Mouse (Mus musculus) hindbrain, embryonic 12.5 days (tissue): ENCODE measurements around the gene Ccdc181. TPM values are rescaled to one million over a fixed set of nuclear protein-coding genes. Genes with fewer than 3 reads are reported as not detected.
A peak's percentile ranks its signal among the peaks of the same experiment; 100 is the strongest.

Experiments used
- ATAC-seq: fragments of 200-750 bp; cut with Nextera tagmentation; 2 replicates; pipeline ENCODE4 v1.8.0; 2017; ENCODE audit warnings: moderate TSS enrichment; ENCODE audit not compliant: low FRiP score
- H3K27ac ChIP-seq: fragments of 300-500 bp; sonication (generic); 2 replicates; pipeline ENCODE4 v1.5.1; 2016; ENCODE audit warnings: mild to moderate bottlenecking
- H3K27me3 ChIP-seq: fragments of 300-500 bp; sonication (generic); 2 replicates; pipeline ENCODE4 v1.6.1; 2016; ENCODE audit warnings: mild to moderate bottlenecking
- H3K36me3 ChIP-seq: fragments of 300-500 bp; sonication (generic); 2 replicates; pipeline ENCODE4 v1.6.1; 2016; ENCODE audit warnings: mild to moderate bottlenecking
- H3K4me1 ChIP-seq: fragments of 300-500 bp; sonication (generic); 2 replicates; pipeline ENCODE4 v1.6.1; 2016
- H3K4me2 ChIP-seq: fragments of 300-500 bp; sonication (generic); replicated peaks from 2 replicates; pipeline ENCODE4 v1.6.1; 2016; ENCODE audit warnings: mild to moderate bottlenecking
- H3K4me3 ChIP-seq: fragments of 300-500 bp; sonication (generic); 2 replicates; pipeline ENCODE4 v1.5.1; 2016; ENCODE audit warnings: mild to moderate bottlenecking
- H3K9ac ChIP-seq: fragments of 300-500 bp; sonication (generic); 2 replicates; pipeline ENCODE4 v1.6.1; 2016; ENCODE audit warnings: mild to moderate bottlenecking, moderate library complexity
- H3K9me3 ChIP-seq: fragments of 300-500 bp; sonication (generic); replicated peaks from 2 replicates; pipeline ENCODE4 v1.6.1; 2016; ENCODE audit warnings: mild to moderate bottlenecking
- WGBS: fragments of 180-500 bp; shearing (Covaris S2); methylation state at CpG from one replicate; pipeline ENCODE4 v1.1.7; 2016; 5-methylcytosine and 5-hydroxymethylcytosine counted together
- polyA plus RNA-seq: library from polyadenylated mRNA; unstranded; fragments of >200 nt; fragmentation: Nextera tagmentation; extraction: Ambion mirVana; gene quantifications from 2 replicates; pipeline ENCODE4 v1.2.1, GENCODE M21; 2016

Gene Ccdc181
- polyA plus RNA-seq, 1 experiment from 2014 or later = 15.3 TPM

DNA sequence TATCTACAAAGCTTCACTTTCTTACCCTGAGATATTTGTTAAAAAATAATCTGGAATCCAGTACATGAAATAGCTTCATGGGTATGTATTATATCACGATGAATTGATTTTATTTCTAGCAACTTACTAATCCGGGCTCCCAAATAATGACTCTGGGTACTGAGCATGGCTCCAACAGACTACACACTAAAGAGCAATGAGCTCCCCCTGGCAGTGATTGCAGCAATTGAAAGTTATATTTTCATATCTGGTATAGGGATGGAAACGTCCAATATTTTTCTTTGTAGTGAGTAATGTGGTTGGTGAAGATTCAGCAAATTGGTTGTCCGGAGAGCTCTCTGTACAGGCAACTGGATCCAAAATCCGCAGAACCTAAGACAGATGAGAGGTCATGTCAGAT, 16.7 kb downstream of the Ccdc181 start:
- no peaks in the 10 kb centered on the region for H3K4me1 ChIP-seq
- peaks cover 50% of the 10 kb centered on the region for H3K36me3 ChIP-seq
- no peak overlapping the region for H3K27ac ChIP-seq
- H3K27me3 ChIP-seq = no peaks in the 10 kb centered on the region
- H3K4me2 ChIP-seq = no peak overlapping the region
- WGBS = 94% methylated on average over 5 of the region's 5 CpGs
- no peak for ATAC-seq
- H3K9me3 ChIP-seq = no peaks in the 10 kb centered on the region
- no peak overlapping the region for H3K4me3 ChIP-seq
- no peak overlapping the region for H3K9ac ChIP-seq

DNA sequence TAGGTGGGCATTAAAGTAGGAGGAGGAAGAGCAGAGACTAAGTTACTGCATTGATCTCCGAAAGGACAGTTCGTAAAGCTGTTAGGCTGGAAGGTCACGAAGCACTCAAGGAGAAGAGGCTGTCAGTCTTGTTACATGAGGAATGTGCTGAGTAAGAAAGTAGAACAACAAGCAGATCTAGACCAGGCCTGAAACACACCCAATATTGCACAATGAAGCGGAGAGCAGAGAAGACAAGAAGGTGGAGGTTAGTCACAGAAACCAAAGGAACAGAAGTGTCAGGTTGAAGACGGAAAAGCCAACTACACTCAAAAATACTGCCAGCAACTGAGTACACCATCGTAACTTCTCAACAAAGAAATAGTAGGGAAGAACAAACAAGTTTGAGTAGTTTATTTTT, 18.7 kb downstream of the Ccdc181 start:
- Histone ChIP-seq H3K36me3 (peaks cover 65% of the 10 kb centered on the region), H3K27ac (no peak overlapping the region), H3K4me3 (no peak overlapping the region), H3K9me3 (no peaks in the 10 kb centered on the region), H3K27me3 (no peaks in the 10 kb centered on the region), H3K9ac (no peak overlapping the region), H3K4me2 (no peak overlapping the region), H3K4me1 (no peaks in the 10 kb centered on the region)
- 97% methylated on average over 6 of the region's 6 CpGs for WGBS
- ATAC-seq = no peak

DNA sequence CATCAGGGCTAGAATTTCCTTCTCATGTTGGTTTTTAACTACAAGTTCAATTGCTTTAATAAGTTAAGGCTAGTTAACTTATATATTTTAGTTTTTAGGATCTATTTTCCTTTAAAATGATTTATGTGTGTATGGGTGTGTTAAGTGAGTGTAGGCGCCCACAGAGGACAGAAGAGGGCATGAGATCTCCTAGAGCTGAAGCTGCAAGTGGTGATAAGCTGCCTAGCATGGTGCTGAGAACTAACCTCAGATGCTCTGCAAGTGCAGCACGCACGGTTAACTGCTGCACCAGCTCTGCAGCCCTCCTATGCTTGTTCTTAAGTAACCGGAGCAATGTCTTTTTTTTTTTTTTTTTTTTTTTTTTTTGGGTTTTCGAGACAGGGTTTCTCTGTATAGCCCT, 21.1 kb downstream of the Ccdc181 start:
- Histone ChIP-seq H3K4me2 (no peak overlapping the region), H3K4me1 (no peaks in the 10 kb centered on the region), H3K9ac (no peak overlapping the region), H3K9me3 (no peaks in the 10 kb centered on the region), H3K27me3 (no peaks in the 10 kb centered on the region), H3K36me3 (peaks cover 72% of the 10 kb centered on the region), H3K4me3 (no peak overlapping the region), H3K27ac (no peak overlapping the region)
- ATAC-seq = no peak
- 95% methylated on average over 4 of the region's 5 CpGs for WGBS

GRCm38 (mm10) chr1:164301949-164302348, 26.6 kb downstream of the Ccdc181 start:
- Histone ChIP-seq H3K36me3 (peaks cover 51% of the 10 kb centered on the region), H3K27me3 (no peaks in the 10 kb centered on the region), H3K4me3 (no peak overlapping the region), H3K9me3 (no peaks in the 10 kb centered on the region), H3K4me2 (no peak overlapping the region), H3K4me1 (peaks cover 3% of the 10 kb centered on the region), H3K9ac (no peak overlapping the region), H3K27ac (no peak overlapping the region)
- WGBS = 91% methylated on average over 4 of the region's 4 CpGs
- ATAC-seq = no peak

GRCm38 (mm10) chr1:164303821-164304220, 28.4 kb downstream of the Ccdc181 start, which contains the start of gene Nme7:
Gene Nme7 (plus strand): TSS chr1:164304121.
- ATAC-seq = no peak
- 88% methylated on average over 5 of the region's 5 CpGs for WGBS
- H3K4me2 ChIP-seq = no peak within 1 kb of the TSS
- no peaks in the 10 kb centered on the region for H3K27me3 ChIP-seq
- H3K4me3 ChIP-seq = no peak within 1 kb of the TSS
- no peak within 1 kb of the TSS for H3K9ac ChIP-seq
- peaks cover 10% of the 10 kb centered on the region for H3K4me1 ChIP-seq
- no peak within 1 kb of the TSS for H3K27ac ChIP-seq
- H3K9me3 ChIP-seq = no peaks in the 10 kb centered on the region
- peaks cover 37% of the 10 kb centered on the region for H3K36me3 ChIP-seq

- peak within 1 kb of the TSS; percentile 67 for H3K4me3 ChIP-seq
- peaks cover 10% of the 10 kb centered on the region for H3K4me1 ChIP-seq
- H3K9me3 ChIP-seq = no peaks in the 10 kb centered on the region
- H3K4me2 ChIP-seq = peak within 1 kb of the TSS; percentile 77
- peaks cover 9% of the 10 kb centered on the region for H3K36me3 ChIP-seq
- peak; percentile 99 for ATAC-seq
- H3K27me3 ChIP-seq = no peaks in the 10 kb centered on the region
- peak within 1 kb of the TSS; percentile 75 for H3K9ac ChIP-seq
- 1% methylated on average over 35 of the region's 35 CpGs for WGBS
- peak within 1 kb of the TSS; percentile 58 for H3K27ac ChIP-seq
Observed at GRCm38 (mm10) chr1:164307124-164307751, 31.9 kb downstream of the Ccdc181 start, which contains the start of gene Blzf1. Gene Blzf1 (minus strand): TSS chr1:164307489.

DNA sequence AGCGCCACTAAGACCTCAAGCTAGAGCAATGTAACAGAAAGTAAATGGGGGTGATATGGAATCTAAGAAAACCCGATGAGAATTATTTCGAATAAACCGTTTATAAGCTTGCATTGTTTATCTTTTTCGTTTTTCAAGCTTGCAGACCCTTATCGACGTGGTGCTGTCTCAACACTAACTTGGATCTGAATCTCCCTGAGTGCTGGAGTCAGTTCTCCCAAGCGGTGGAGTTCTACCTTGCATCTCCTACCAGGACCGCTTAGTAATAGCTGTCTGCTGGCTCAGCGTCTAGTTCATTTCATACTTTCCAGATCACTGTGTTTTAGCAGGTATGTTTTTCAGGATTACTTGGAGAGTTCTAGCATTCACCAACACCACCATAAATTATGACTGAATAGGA, 32.5 kb downstream of the Ccdc181 start:
- no peak overlapping the region for H3K27ac ChIP-seq
- peaks cover 13% of the 10 kb centered on the region for H3K36me3 ChIP-seq
- 13% methylated on average over 10 of the region's 10 CpGs for WGBS
- no peaks in the 10 kb centered on the region for H3K27me3 ChIP-seq
- peak; percentile 27; the same call in 1 of the 2 replicates for ATAC-seq
- H3K4me2 ChIP-seq = peak overlapping the region; percentile 77
- H3K4me1 ChIP-seq = peaks cover 10% of the 10 kb centered on the region
- peak overlapping the region; percentile 67 for H3K4me3 ChIP-seq
- H3K9ac ChIP-seq = peak overlapping the region; percentile 57
- no peaks in the 10 kb centered on the region for H3K9me3 ChIP-seq

- Histone ChIP-seq H3K4me3 (no peak overlapping the region), H3K27ac (no peak overlapping the region), H3K4me1 (no peaks in the 10 kb centered on the region), H3K4me2 (no peak overlapping the region), H3K9me3 (no peaks in the 10 kb centered on the region), H3K36me3 (peaks cover 19% of the 10 kb centered on the region), H3K9ac (no peak overlapping the region), H3K27me3 (no peaks in the 10 kb centered on the region)
- 96% methylated on average over 5 of the region's 5 CpGs for WGBS
- no peak for ATAC-seq
Observed at GRCm38 (mm10) chr1:164314085-164314484, 38.7 kb downstream of the Ccdc181 start.

DNA sequence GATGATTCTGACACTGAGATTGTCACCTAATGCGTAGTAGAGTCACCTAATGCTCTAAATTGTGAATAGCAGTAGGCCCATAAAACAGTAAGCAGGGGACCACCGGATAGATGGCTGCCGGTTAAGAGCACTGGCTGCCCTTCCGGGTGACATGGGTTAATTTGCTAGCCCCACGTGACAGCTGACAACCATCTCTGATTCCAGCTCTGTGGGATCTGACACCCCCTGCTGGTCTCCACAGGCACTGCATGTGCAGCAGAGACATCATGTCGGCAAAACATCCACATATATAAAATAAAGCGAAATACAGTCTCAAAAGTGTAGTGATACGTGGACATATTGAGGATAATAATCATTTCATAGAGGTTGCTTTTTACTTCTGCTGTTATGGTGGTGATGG, 39.9 kb downstream of the Ccdc181 start:
- Histone ChIP-seq H3K9me3 (no peaks in the 10 kb centered on the region), H3K36me3 (peaks cover 19% of the 10 kb centered on the region), H3K9ac (no peak overlapping the region), H3K27ac (no peak overlapping the region), H3K4me2 (no peak overlapping the region), H3K27me3 (no peaks in the 10 kb centered on the region), H3K4me1 (no peaks in the 10 kb centered on the region), H3K4me3 (no peak overlapping the region)
- WGBS = 69% methylated on average over 8 of the region's 8 CpGs
- ATAC-seq = no peak

DNA sequence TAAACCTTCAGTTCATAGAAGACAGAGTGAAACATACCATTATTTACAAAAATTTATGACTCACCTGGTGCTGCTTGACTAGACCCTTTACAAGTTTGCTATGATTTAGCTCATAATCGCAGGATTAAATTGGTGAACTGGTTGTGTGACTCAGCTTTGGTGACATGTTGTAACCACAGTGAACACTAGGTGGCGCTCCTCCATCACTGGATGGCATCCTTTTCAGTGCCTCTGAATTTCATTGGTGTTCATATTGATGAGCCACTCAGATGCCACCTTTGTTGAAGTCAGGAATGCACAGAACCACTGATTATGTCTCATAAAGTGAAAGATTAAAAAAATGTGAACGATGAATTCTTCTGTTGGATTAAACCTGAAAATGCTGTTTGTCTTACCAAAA, 41.3 kb downstream of the Ccdc181 start:
- no peak overlapping the region for H3K27ac ChIP-seq
- ATAC-seq = peak; percentile 59
- H3K9ac ChIP-seq = no peak overlapping the region
- H3K27me3 ChIP-seq = no peaks in the 10 kb centered on the region
- no peak overlapping the region for H3K4me3 ChIP-seq
- no peaks in the 10 kb centered on the region for H3K9me3 ChIP-seq
- no peaks in the 10 kb centered on the region for H3K4me1 ChIP-seq
- no peak overlapping the region for H3K4me2 ChIP-seq
- 38% methylated on average over 3 of the region's 3 CpGs for WGBS
- peaks cover 19% of the 10 kb centered on the region for H3K36me3 ChIP-seq

DNA sequence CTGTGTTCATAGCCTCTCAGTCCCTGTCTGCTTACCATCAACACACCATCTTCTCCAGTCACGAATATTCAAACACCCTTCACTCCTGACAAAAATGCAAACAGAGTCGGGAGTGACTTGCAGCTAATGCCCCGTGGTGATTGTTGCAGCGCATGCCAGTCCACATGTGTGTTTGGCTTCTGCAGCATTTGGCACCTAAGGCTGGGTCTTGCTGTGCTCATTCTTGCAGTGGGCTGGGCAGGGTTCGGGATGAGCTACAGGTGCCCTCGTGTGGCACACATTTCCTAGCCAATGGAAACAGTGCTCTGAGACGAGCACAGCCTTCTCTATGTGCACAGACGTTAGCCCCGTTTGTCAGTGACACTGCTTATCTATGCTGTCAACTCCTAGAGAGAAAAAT, 41.9 kb downstream of the Ccdc181 start:
- Histone ChIP-seq H3K4me1 (no peaks in the 10 kb centered on the region), H3K4me2 (no peak overlapping the region), H3K9ac (no peak overlapping the region), H3K36me3 (peaks cover 19% of the 10 kb centered on the region), H3K4me3 (no peak overlapping the region), H3K9me3 (no peaks in the 10 kb centered on the region), H3K27me3 (no peaks in the 10 kb centered on the region), H3K27ac (no peak overlapping the region)
- 82% methylated on average over 9 of the region's 9 CpGs for WGBS
- 0 out of 2 replicates have a peak, but pooled peaks have one; percentile 7 for ATAC-seq

DNA sequence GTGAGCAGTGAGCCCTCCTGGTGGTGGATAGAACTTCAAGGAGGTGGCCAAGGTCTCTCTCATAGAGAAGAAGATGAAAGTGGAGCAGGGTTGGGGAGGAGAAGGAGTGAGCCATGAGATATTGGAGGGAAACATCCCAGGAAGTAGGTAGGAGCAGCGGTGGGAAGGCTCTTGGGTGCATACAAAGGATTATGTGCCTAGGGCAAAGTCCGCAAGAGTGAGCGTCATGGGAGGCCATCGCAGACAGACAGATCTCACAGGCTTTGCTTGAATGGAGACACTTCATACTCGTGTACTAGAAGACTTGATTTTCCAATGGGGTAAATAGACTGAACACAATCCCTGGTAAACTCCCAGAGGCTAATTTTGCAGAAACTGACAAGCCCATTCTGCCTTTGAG, 43.1 kb downstream of the Ccdc181 start:
- H3K27ac ChIP-seq = no peak overlapping the region
- H3K4me3 ChIP-seq = no peak overlapping the region

DNA sequence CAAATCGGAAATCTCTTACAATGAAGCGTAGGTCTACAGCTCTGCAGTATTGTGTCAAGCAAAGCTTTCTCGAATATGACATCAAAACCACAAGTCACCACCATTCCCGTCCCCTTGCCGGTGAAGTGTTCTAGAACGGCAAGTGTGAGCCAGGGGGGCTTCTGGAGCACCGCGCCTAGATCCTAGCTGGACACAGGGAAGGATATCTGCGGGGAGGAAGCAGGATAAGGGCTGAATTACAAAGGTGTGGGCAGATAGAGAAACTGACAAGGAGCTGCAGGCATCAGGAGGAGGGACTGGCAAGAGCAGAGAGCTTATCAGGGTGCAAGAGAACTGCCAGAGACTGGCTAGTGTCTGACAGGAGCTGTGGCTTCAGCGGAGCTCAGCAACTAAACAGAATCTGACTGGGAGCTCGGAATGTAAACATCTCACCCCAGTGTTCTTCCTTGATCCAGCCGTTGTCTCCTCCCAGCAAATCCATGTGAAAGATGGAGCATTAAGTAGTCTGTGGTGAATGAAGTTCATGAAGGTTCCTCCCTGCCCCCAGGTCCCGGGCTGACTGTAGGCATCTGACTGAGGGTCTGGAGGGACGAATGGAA, 44.3 kb downstream of the Ccdc181 start:
- ATAC-seq = no peak
- no peak overlapping the region for H3K27ac ChIP-seq
- no peaks in the 10 kb centered on the region for H3K27me3 ChIP-seq
- no peak overlapping the region for H3K4me2 ChIP-seq
- H3K4me1 ChIP-seq = no peaks in the 10 kb centered on the region
- 0 out of 2 replicates have a peak, but pooled peaks cover 4% of the 10 kb centered on the region for H3K36me3 ChIP-seq
- 80% methylated on average over 14 of the region's 14 CpGs for WGBS
- H3K9me3 ChIP-seq = no peaks in the 10 kb centered on the region
- no peak overlapping the region for H3K4me3 ChIP-seq
- H3K9ac ChIP-seq = no peak overlapping the region

More for the DNA sequence above, 43.1 kb downstream of the Ccdc181 start:
- 93% methylated on average over 5 of the region's 5 CpGs for WGBS
- Histone ChIP-seq H3K36me3 (peaks cover 12% of the 10 kb centered on the region; the same call in 1 of the 2 replicates), H3K27me3 (no peaks in the 10 kb centered on the region), H3K4me1 (no peaks in the 10 kb centered on the region), H3K9me3 (no peaks in the 10 kb centered on the region), H3K4me2 (no peak overlapping the region), H3K9ac (no peak overlapping the region)
- ATAC-seq = no peak
